Mouse (Mus musculus) heart, adult 2 months (tissue): ENCODE data around the gene Epha2. TPM values are rescaled to one million over a fixed set of nuclear protein-coding genes. Genes with fewer than 3 reads are reported as not detected.

Experiments
- DNase-seq, 2 experiments: peaks; one replicate each; pipeline ENCODE4 v3.0.0; 2021
- H3K27ac ChIP-seq: fragments of 200-600 bp; 2 replicates; pipeline ENCODE4 v1.8.1; 2022
- H3K27me3 ChIP-seq: fragments of 200-500 bp; 2 replicates; pipeline ENCODE4 v1.6.1; 2012; ENCODE audit warnings: mild to moderate bottlenecking, low read length, inconsistent platforms, mixed read lengths; ENCODE audit not compliant: control insufficient read depth, insufficient read depth
- H3K36me3 ChIP-seq: fragments of 200-500 bp; 2 replicates; pipeline ENCODE4 v1.6.1; 2012; ENCODE audit warnings: low read length, inconsistent platforms; ENCODE audit not compliant: control insufficient read depth, insufficient read depth
- H3K4me1 ChIP-seq: fragments of 200-500 bp; 2 replicates; pipeline ENCODE4 v1.6.1; 2011; ENCODE audit warnings: low read length; ENCODE audit not compliant: control insufficient read depth, insufficient read depth
- H3K4me3 ChIP-seq: fragments of 200-600 bp; 2 replicates; pipeline ENCODE4 v1.8.1; 2022
- H3K79me2 ChIP-seq: fragments of 200-500 bp; replicated peaks from 2 replicates; pipeline ENCODE4 v1.6.1; 2012; ENCODE audit warnings: mild to moderate bottlenecking, inconsistent platforms, low read length, moderate library complexity, mixed read lengths; ENCODE audit not compliant: control insufficient read depth, insufficient read depth
- H3K9ac ChIP-seq: fragments of 200-500 bp; 2 replicates; pipeline ENCODE4 v1.6.1; 2012; ENCODE audit warnings: low read depth, mild to moderate bottlenecking, control low read depth, inconsistent platforms, low read length, mixed read lengths
- CTCF ChIP-seq: fragments of 200-600 bp; IDR thresholded peaks from 2 replicates; pipeline ENCODE4 v1.8.1; 2022; ENCODE audit warnings: antibody characterized with exemption, mild to moderate bottlenecking, moderate library complexity
- EP300 ChIP-seq: fragments of 200-500 bp; IDR thresholded peaks from 2 replicates; pipeline ENCODE4 v1.6.1; 2011; ENCODE audit warnings: low read depth, low read length, control low read depth; ENCODE audit not compliant: insufficient read depth
- POLR2A ChIP-seq: fragments of 200-500 bp; IDR thresholded peaks from 2 replicates; pipeline ENCODE4 v1.6.1; 2011; ENCODE audit warnings: mild to moderate bottlenecking, low read depth, low read length, control low read depth; ENCODE audit not compliant: insufficient read depth
- WGBS: fragments of 180-500 bp; shearing (Covaris S2); methylation state at CpG from one replicate; pipeline ENCODE4 v1.1.7; 2018; 5-methylcytosine and 5-hydroxymethylcytosine counted together
- intact Hi-C: fragments of 180-260 bp; cut with DNase I; formaldehyde crosslinking; loops from one replicate; pipeline ENCODE4 v1.15.1; 2025
- microRNA-seq, 2 experiments: library from miRNA; unstranded; fragments of <30 nt; microRNA quantifications; one replicate each; pipeline ENCODE4 v1.2.0; 2021
- polyA plus RNA-seq: library from polyadenylated mRNA; depleted of rRNA; stranded (reverse); fragments of >200 nt; gene quantifications from 2 replicates; pipeline ENCODE4 v1.2.3, GENCODE M21; 2012; rRNA removed
- total RNA-seq, 2 experiments: library from RNA; stranded (reverse); gene quantifications; 2 replicates each; pipeline ENCODE4 v1.2.3; 2021

Epha2 gene
- total and polyA plus RNA-seq, 3 experiments: 5.5 to 7.7 (median 7.0) TPM

- WGBS: 95% methylated on average over 5 of the region's 5 CpGs
- intact Hi-C loops: no loop called here
These were observed 71.4 kb downstream of the Epha2 start for GRCm38 (mm10) chr4:141372426-141372825.

More at GRCm38 (mm10) chr4:141372426-141372825, 71.4 kb downstream of the Epha2 start:
- H3K4me3 ChIP-seq: no peak overlapping the region
- H3K27ac ChIP-seq: no peak overlapping the region
- no peaks in the 10 kb centered on the region for H3K36me3 ChIP-seq
- no peaks in the 10 kb centered on the region for H3K4me1 ChIP-seq
- no peak for DNase-seq
- 0 out of 2 replicates have a peak, but pooled peaks cover 2% of the 10 kb centered on the region for H3K27me3 ChIP-seq
- no peak overlapping the region for H3K9ac ChIP-seq
- TF ChIP-seq CTCF (no peak), POLR2A (no peak), EP300 (no peak)
- H3K79me2 ChIP-seq: no peaks in the 10 kb centered on the region

Small RNAs within 50 kb of the gene (microRNA-seq; reads per million reads assigned to microRNA genes)
- 0 reads per million in 2 experiments for gene Gm25690

Other genes with a start within 250 kb of the Epha2 start
- 1 to 10 TPM; 4.6 to 4.9 TPM for gene Crocc, start 240.7 kb upstream of the Epha2 start, total RNA-seq
- gene Crocc, start 240.7 kb upstream of the Epha2 start, polyA plus RNA-seq: 5.1 and 8.1 TPM in 2 replicates
- 10 to 100 TPM; 13.9 to 14.9 TPM for gene Necap2, start 222.9 kb upstream of the Epha2 start, total RNA-seq
- gene Necap2, start 222.9 kb upstream of the Epha2 start, polyA plus RNA-seq: 21.2 and 24.5 TPM in 2 replicates
- not detected for gene Spata21, start 212.9 kb upstream of the Epha2 start, total RNA-seq
- 0.16 and 0.20 TPM in 2 replicates for gene Spata21, start 212.9 kb upstream of the Epha2 start, polyA plus RNA-seq
- 100 to 1,000 TPM in 1 of 2 experiments, 10 to 100 TPM in 1; 90.0 to 106 TPM for gene Szrd1, start 161.5 kb upstream of the Epha2 start, total RNA-seq
- gene Szrd1, start 161.5 kb upstream of the Epha2 start, polyA plus RNA-seq: 32.1 and 33.1 TPM in 2 replicates
- 10 to 100 TPM in 1 of 2 experiments, 1 to 10 TPM in 1; 9.0 to 11.3 TPM for gene Fbxo42, start 153.3 kb upstream of the Epha2 start, total RNA-seq
- 7.6 and 11.9 TPM in 2 replicates for gene Fbxo42, start 153.3 kb upstream of the Epha2 start, polyA plus RNA-seq
- under 1 TPM; 0.42 to 0.52 TPM for gene Rsg1, start 87.3 kb upstream of the Epha2 start, total RNA-seq
- 0.88 and 1.1 TPM in 2 replicates for gene Rsg1, start 87.3 kb upstream of the Epha2 start, polyA plus RNA-seq
- gene Arhgef19, start 61.7 kb upstream of the Epha2 start, total RNA-seq: 10 to 100 TPM; 37.7 to 40.1 TPM
- 22.4 and 39.6 TPM in 2 replicates for gene Arhgef19, start 61.7 kb upstream of the Epha2 start, polyA plus RNA-seq
- gene Fam131c, start 67.0 kb downstream of the Epha2 start, total RNA-seq: 1 to 10 TPM; 2.0 to 2.2 TPM
- gene Fam131c, start 67.0 kb downstream of the Epha2 start, polyA plus RNA-seq: 0.29 and 2.9 TPM in 2 replicates
- gene Clcnka, start 97.5 kb downstream of the Epha2 start, total RNA-seq: not detected
- gene Clcnka, start 97.5 kb downstream of the Epha2 start, polyA plus RNA-seq: 0.04 TPM in 1 of 2 replicates, not detected in the other
- under 1 TPM; 0.43 to 0.57 TPM for gene Clcnkb, start 114.8 kb downstream of the Epha2 start, total RNA-seq
- 2.1 and 4.6 TPM in 2 replicates for gene Clcnkb, start 114.8 kb downstream of the Epha2 start, polyA plus RNA-seq
- gene Hspb7, start 119.5 kb downstream of the Epha2 start, total RNA-seq: 1,000 to 10,000 TPM; 1,066 to 1,498 TPM
- gene Hspb7, start 119.5 kb downstream of the Epha2 start, polyA plus RNA-seq: 973 and 1,028 TPM in 2 replicates
- gene Srarp, start 134.9 kb downstream of the Epha2 start, total RNA-seq: 1 to 10 TPM; 1.6 to 2.2 TPM
- gene Srarp, start 134.9 kb downstream of the Epha2 start, polyA plus RNA-seq: 0.94 and 2.4 TPM in 2 replicates
- gene Zbtb17, start 143.4 kb downstream of the Epha2 start, total RNA-seq: 10 to 100 TPM; 22.9 to 26.4 TPM
- gene Zbtb17, start 143.4 kb downstream of the Epha2 start, polyA plus RNA-seq: 23.3 and 29.9 TPM in 2 replicates
- gene Spen, start 237.4 kb downstream of the Epha2 start, total RNA-seq: 10 to 100 TPM; 28.0 to 28.9 TPM
- gene Spen, start 237.4 kb downstream of the Epha2 start, polyA plus RNA-seq: 10.7 and 11.5 TPM in 2 replicates